Mouse (Mus musculus) adrenal gland, postnatal 36 days (tissue): Measurements from ENCODE around the gene Rab30. TPM values are rescaled to one million over a fixed set of nuclear protein-coding genes. Genes with fewer than 3 reads are reported as not detected.

Experiments used
- DNase-seq, 2 experiments: peaks; one replicate each; pipeline ENCODE4 v3.0.0; 2021; ENCODE audit warnings: mixed read lengths in 1 of 2
- total RNA-seq, 2 experiments: library from RNA; stranded (reverse); gene quantifications; 2 replicates each; pipeline ENCODE4 v1.2.3; 2021

The Rab30 gene
- total RNA-seq, 2 experiments from 2014 or later: 3.7 to 6.2 TPM

GRCm38 (mm10) chr7:92799665-92800595 is 58.5 kb downstream of the Rab30 start:
- no peak for DNase-seq

GRCm38 (mm10) chr7:92802158-92802557 is 60.8 kb downstream of the Rab30 start:
- DNase-seq: no peak

- no peak for DNase-seq
Measured at GRCm38 (mm10) chr7:92803191-92803590, 61.8 kb downstream of the Rab30 start.

- no peak for DNase-seq
Measured at GRCm38 (mm10) chr7:92804919-92805668, 63.7 kb downstream of the Rab30 start.

- no peak for DNase-seq
Measured at GRCm38 (mm10) chr7:92806512-92807188, 65.2 kb downstream of the Rab30 start.

DNA sequence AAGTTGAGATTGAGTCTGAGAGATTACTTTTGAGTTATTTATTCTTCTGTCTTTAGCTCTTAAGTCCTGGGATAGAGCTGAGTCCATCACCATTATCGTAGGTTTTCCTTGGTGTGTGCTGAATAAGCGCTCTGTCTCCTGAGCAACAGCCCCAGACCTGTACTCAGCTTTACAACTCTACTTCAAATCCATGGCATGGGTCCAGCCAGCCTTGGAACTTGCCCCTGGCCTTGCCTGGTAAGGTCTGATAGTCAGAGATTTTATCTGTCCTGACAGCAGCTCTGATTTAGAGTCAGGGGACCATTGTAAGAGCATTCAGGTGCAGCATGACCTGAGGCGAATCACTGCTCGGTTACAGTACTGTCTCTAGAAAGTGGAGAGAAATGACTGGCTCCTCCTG is 66.1 kb downstream of the Rab30 start:
- DNase-seq: peak; percentile 62 to 67

- DNase-seq: no peak
Measured at GRCm38 (mm10) chr7:92811667-92812279, 70.4 kb downstream of the Rab30 start.

- no peak for DNase-seq
Measured at GRCm38 (mm10) chr7:92817242-92817641, 75.8 kb downstream of the Rab30 start.

GRCm38 (mm10) chr7:92817886-92818285 is 76.5 kb downstream of the Rab30 start:
- no peak for DNase-seq

GRCm38 (mm10) chr7:92819656-92820055 is 78.3 kb downstream of the Rab30 start:
- no peak for DNase-seq

DNA sequence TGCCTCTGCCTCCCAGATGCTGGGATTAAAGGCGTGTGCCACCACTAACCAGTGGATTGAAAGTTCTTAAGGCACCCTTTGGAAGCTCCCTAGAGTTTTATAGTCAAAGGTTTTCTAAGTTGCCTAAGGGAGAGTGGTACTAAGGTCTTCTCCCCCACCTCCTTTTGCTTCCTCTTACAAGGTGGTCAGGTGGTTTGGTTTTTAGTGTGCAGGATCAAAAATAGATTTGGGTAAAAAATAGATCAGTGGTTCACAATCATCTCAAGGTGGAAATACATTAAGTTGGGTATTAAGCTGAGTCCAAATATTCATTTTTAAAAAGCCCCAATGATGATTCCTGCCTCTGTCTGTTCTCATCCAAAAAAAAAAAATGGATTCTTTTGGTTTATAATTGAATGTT is 79.0 kb downstream of the Rab30 start:
- no peak for DNase-seq

DNA sequence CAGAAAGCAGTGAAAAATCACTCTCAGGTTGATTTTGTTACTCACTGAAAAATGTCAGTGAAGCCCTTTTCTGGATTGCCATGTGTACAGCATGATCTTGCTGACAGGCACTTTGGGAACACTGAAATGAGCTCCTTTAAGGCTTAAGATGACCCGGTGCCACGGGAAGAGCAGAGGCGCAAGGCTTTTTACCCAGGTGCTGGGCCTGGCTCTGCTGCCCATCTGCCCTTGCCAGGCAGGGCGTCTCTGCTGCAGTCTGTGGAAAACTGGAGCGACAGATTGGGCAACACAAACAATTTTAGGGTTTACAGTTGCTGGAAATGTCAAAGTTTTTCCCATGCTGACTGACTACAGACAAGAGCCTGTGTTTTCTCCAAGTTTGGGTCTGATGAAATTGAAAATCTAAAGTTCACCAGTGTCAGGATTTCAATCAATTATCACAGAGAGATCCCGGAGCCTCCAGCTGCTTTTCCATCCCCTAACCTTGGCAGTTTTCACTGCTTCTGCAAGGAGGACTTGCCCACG is 79.6 kb downstream of the Rab30 start:
- peak in 1 of 2 experiments; percentile 11 for DNase-seq

DNA sequence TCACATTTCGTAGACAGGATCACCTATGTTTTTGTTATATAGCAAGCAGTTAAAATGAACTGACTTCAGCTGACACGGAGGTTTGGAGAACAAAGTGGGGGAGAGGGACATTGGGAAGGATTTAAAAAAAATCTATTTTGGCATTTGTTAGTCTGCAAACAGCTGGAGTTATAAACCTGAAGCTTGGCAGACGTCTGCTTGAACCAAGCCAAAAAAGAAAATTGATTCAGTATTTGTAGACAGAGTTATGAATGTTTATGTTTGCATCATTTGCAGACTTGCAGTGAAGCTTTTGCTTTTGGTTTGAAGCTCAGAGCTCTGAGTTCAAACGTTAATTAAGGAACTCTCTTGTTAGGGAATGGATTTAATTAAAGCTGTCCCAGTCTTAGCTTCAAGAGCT is 80.5 kb downstream of the Rab30 start:
- DNase-seq: no peak

DNA sequence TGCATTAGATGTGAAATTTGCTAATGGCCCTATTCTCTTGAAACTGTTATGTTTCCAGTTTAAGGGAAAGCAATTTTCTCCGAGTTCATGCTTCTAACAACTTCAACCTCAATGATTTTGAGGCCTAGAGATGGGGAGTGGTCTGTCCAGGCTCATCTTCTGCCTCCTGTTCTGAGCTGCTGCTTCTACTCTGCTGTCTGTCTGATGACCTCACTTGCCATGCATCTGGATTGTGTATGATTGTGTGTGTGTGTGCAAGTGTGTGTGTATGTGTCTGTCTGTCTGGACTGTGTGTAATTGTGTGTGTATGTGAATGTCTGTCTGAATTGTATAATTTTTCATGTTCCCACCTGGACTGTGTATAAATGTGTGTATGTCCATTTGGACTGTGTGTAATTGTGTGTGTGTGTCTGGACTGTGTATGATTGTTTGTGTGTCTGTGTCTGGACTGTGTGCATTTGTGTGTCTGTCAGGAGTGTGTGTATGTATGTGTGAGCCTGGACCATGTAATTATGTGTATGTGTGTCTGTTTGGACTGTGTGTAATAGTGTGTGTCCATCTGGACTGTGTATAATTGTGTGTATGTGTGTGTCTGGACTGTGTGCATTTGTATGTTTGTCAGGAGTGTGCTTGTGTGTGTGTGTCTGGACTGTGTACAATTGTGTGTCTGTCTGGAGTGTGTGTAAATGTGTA is 81.2 kb downstream of the Rab30 start:
- no peak for DNase-seq

DNA sequence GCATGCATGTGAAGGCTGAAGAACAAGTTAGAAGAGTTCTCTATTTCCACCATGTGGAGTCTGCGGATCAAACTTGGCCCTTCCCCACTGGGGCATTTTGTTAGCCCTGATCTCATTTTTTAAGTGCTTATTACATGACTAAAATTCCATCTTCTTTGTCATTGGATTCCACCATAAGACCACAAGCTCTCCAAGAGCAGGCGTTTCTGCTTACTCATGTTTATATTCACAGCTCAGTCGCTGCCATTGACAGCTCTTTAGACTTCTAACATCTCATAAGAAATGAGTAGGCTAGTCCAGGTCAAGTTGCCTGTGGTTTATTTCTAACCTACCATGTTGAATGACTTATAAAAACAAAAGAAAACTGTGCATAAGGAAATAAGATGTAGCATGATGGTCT is 84.8 kb downstream of the Rab30 start:
- no peak for DNase-seq

DNA sequence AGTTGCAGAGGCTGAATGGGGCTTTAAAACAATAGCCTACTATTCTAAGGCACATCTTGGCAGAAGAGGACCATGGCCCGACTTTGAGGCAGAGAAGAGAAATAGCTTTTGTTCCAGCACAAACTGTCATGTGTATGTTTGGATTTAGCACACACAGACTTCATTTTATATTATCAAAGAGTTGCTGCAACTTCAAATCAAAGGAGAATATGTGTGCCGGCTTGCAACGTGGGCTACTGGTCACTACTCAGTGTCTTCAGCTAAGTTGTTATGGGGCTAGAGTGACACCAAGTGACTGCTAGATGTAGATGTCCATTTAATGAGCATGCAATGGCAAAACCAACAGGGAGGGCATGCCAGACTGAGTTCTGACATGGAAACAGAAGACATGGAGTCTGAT is 86.6 kb downstream of the Rab30 start:
- no peak for DNase-seq

DNA sequence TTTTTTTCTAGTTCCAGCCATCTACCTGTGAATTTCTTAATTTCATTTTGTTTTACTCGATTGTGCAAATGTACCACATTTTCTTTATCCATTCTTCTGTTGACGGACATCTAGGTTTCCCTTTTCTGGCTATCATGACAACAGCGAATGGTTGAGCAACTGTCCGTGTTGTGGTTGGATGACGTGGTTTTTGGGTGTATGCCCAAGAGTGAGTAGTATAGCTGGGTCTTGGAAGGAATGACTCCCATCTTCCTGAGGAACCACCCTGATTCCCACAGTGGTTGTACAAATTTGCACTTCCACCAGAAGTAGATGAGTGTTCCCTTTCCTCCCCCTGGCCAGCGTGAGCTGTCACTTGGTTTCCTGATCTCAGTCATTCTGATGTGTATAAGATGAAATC is 91.0 kb downstream of the Rab30 start:
- DNase-seq: no peak

DNA sequence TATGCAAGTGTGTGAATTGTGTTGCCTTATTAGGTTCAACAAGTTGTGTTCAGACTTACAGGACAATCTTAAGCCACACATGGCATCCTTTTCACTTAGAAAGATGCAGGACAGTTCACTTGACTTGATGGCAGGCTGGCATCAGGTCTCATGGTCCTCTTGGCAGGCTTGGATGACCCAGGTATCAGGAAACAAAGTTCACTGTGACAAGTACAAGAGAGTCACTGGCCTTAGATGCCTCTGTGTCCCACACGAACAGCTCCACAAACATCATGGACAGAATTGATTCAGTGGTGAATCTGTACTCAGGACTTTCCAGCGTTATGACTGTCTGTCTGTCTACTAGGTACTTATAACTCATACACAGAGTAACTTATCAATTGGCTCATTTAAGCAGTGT is 93.0 kb downstream of the Rab30 start:
- DNase-seq: no peak

DNA sequence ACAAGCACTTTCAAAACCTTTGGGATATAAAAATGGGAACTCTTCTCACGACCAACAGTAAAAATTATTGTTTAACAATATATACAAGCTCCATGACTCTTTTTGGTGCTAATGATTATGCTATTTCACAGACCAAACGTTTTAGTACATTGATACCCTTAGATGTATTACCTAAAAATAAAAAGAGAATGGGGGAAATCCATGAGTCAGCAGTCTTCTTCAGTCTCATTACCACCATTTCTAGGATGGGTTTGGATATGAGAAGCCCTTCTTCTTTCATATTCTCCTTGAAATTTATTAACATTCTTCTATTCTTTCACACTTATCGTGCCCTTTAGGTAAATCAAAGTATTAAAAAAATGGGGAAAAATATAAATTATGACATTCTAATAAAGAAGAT is 95.0 kb downstream of the Rab30 start:
- no peak for DNase-seq

GRCm38 (mm10) chr7:92837226-92837625 is 95.8 kb downstream of the Rab30 start:
- no peak for DNase-seq

GRCm38 (mm10) chr7:92837907-92838306 is 96.5 kb downstream of the Rab30 start:
- no peak for DNase-seq
